Mouse (Mus musculus) neural tube, embryonic 12.5 days (tissue): ENCODE measurements around the gene Mcts2. TPM values are rescaled to one million over a fixed set of nuclear protein-coding genes. Genes with fewer than 3 reads are reported as not detected.

Experiments used
- ATAC-seq: fragments of 200-750 bp; cut with Nextera tagmentation; 2 replicates; pipeline ENCODE4 v1.8.0; 2017; ENCODE audit warnings: low read depth, mild to moderate bottlenecking, moderate TSS enrichment, moderate library complexity; ENCODE audit not compliant: low FRiP score
- H3K27ac ChIP-seq: fragments of 300-500 bp; sonication (generic); 2 replicates; pipeline ENCODE4 v1.5.1; 2016
- H3K27me3 ChIP-seq: fragments of 300-500 bp; sonication (generic); replicated peaks from 2 replicates; pipeline ENCODE4 v1.6.1; 2016; ENCODE audit warnings: mild to moderate bottlenecking
- H3K36me3 ChIP-seq: fragments of 300-500 bp; sonication (generic); 2 replicates; pipeline ENCODE4 v1.6.1; 2016; ENCODE audit warnings: mild to moderate bottlenecking
- H3K4me1 ChIP-seq: fragments of 300-500 bp; sonication (generic); 2 replicates; pipeline ENCODE4 v1.6.1; 2016
- H3K4me2 ChIP-seq: fragments of 300-500 bp; sonication (generic); replicated peaks from 2 replicates; pipeline ENCODE4 v1.6.1; 2016; ENCODE audit warnings: mild to moderate bottlenecking
- H3K4me3 ChIP-seq: fragments of 300-500 bp; sonication (generic); 2 replicates; pipeline ENCODE4 v1.5.1; 2016
- H3K9ac ChIP-seq: fragments of 300-500 bp; sonication (generic); 2 replicates; pipeline ENCODE4 v1.6.1; 2016; ENCODE audit warnings: mild to moderate bottlenecking
- H3K9me3 ChIP-seq: fragments of 300-500 bp; sonication (generic); 2 replicates; pipeline ENCODE4 v1.6.1; 2016; ENCODE audit warnings: mild to moderate bottlenecking
- WGBS: fragments of 180-500 bp; shearing (Covaris S2); methylation state at CpG from one replicate; pipeline ENCODE4 v1.1.7; 2016; 5-methylcytosine and 5-hydroxymethylcytosine counted together
- polyA plus RNA-seq: library from polyadenylated mRNA; unstranded; fragments of >200 nt; fragmentation: Nextera tagmentation; extraction: Ambion mirVana; gene quantifications from 2 replicates; pipeline ENCODE4 v1.2.1, GENCODE M21; 2016

Mcts2 gene
- polyA plus RNA-seq, 1 experiment from 2014 or later: 47.7 TPM

- H3K4me2 ChIP-seq: no peak overlapping the region
- H3K4me3 ChIP-seq: no peak overlapping the region
- 92% methylated on average over 5 of the region's 5 CpGs for WGBS
- H3K9ac ChIP-seq: no peak overlapping the region
- H3K27ac ChIP-seq: no peak overlapping the region
- no peak for ATAC-seq
- H3K27me3 ChIP-seq: no peaks in the 10 kb centered on the region
- peaks cover 21% of the 10 kb centered on the region for H3K36me3 ChIP-seq
- H3K4me1 ChIP-seq: peaks cover 32% of the 10 kb centered on the region
- H3K9me3 ChIP-seq: no peaks in the 10 kb centered on the region
These were observed 22.2 kb downstream of the Mcts2 start for GRCm38 (mm10) chr2:152709066-152709465.

- no peaks in the 10 kb centered on the region for H3K36me3 ChIP-seq
- 73% methylated on average over 6 of the region's 6 CpGs for WGBS
- no peak for ATAC-seq
- no peak overlapping the region for H3K4me2 ChIP-seq
- H3K9ac ChIP-seq: no peak overlapping the region
- H3K27me3 ChIP-seq: no peaks in the 10 kb centered on the region
- H3K9me3 ChIP-seq: no peaks in the 10 kb centered on the region
- H3K4me1 ChIP-seq: peaks cover 28% of the 10 kb centered on the region
- no peak overlapping the region for H3K27ac ChIP-seq
- no peak overlapping the region for H3K4me3 ChIP-seq
These were observed 29.5 kb downstream of the Mcts2 start for GRCm38 (mm10) chr2:152716241-152716772.

DNA sequence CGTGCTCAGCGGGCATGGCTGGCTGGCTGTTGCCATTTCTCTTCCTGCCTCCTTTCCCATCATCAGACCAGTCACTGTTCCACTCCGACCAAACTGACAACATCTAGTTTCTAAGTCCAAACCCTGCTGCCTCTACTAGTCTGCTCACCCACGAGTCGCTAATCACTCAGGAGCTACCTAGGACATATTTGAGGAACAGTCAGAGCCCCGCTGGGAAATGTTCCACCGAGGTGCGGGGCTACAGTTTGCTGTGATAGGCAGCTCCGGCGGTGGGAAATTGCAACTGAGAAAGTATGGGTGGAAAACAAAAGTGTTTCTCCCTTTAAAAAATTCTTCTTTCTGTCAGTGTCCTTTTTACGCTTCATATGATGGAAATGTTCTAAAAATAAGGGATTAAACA is 30.8 kb downstream of the Mcts2 start:
- Histone ChIP-seq H3K9ac (no peak overlapping the region), H3K4me3 (no peak overlapping the region), H3K4me1 (peaks cover 28% of the 10 kb centered on the region), H3K27ac (peak overlapping the region; percentile 43; the same call in 1 of the 2 replicates), H3K27me3 (no peaks in the 10 kb centered on the region), H3K9me3 (no peaks in the 10 kb centered on the region), H3K4me2 (peak overlapping the region; percentile 22; the same call in 1 of the 2 replicates), H3K36me3 (no peaks in the 10 kb centered on the region)
- ATAC-seq: peak; percentile 52; the same call in 1 of the 2 replicates
- WGBS: 33% methylated on average over 11 of the region's 11 CpGs

DNA sequence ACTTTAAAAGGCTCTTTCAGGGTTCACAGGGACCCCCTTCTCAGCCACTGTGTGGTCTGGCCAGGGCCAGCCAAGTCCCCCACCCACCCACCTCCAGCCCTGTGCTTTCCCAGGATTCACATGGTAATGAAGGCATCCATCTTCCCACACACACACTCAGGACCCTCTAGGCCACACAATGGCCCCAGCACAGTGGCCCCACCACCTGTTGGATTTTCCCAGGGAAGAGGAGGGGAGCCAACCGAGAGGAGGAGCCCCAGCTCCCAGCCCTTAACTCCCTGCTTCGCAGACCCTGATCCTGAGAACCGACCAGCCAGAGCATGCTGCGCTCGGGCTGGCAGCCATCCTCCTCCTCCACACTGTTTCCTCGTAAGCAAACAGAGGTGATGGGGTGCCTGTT is 31.2 kb downstream of the Mcts2 start:
- H3K4me3 ChIP-seq: no peak overlapping the region
- H3K27ac ChIP-seq: no peak overlapping the region; the same call in 1 of the 2 replicates
- H3K4me1 ChIP-seq: peaks cover 28% of the 10 kb centered on the region
- H3K9ac ChIP-seq: no peak overlapping the region
- no peaks in the 10 kb centered on the region for H3K36me3 ChIP-seq
- H3K4me2 ChIP-seq: peak overlapping the region; percentile 22; the same call in 1 of the 2 replicates
- 17% methylated on average over 6 of the region's 6 CpGs for WGBS
- no peaks in the 10 kb centered on the region for H3K27me3 ChIP-seq
- H3K9me3 ChIP-seq: no peaks in the 10 kb centered on the region
- peak; percentile 95 for ATAC-seq

DNA sequence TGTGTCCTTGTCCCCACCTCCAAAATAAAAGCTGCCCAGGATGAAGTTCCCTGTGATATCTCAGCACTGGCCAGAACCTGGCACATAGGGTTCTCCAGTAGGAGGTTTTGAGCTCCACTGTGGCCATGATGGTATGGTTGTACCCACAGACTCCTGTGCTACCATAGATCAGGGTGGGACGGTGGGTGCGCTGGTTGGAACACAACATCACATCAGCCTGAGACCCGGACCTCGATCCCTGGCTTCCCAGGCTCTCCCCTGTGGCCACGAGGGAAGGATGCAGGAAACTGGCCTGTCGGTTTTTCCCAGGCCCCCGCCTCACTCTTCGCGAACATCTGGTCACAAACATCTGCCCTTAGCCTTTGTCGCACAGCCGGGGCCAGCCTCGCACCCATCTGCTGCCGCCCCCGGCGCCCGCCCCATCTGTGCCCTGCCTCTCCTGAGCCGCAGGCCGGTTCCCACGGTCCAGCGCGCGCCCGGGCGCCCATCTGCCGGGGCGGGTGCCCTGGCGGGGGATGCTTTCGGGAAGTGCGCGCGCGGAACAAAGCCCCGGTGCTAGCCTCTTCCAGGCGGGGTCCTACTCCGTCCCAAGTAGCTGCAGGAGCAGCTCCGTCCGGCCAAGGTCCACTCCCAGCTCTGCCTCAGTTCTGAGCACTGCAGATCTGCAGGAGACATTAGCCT is 37.0 kb downstream of the Mcts2 start:
- no peaks in the 10 kb centered on the region for H3K27me3 ChIP-seq
- peak overlapping the region; percentile 54; the same call in 1 of the 2 replicates for H3K9ac ChIP-seq
- H3K36me3 ChIP-seq: no peaks in the 10 kb centered on the region
- WGBS: 4% methylated on average over 37 of the region's 37 CpGs
- peak; percentile 85 for ATAC-seq
- H3K4me2 ChIP-seq: peak overlapping the region; percentile 67
- H3K9me3 ChIP-seq: no peaks in the 10 kb centered on the region
- H3K27ac ChIP-seq: no peak overlapping the region
- peaks cover 31% of the 10 kb centered on the region for H3K4me1 ChIP-seq
- H3K4me3 ChIP-seq: peak overlapping the region; percentile 29

- H3K4me3 ChIP-seq: peak overlapping the region; percentile 29; the same call in 1 of the 2 replicates
- no peak overlapping the region for H3K27ac ChIP-seq
- ATAC-seq: no peak
- H3K4me1 ChIP-seq: peaks cover 36% of the 10 kb centered on the region
- no peaks in the 10 kb centered on the region for H3K9me3 ChIP-seq
- no peaks in the 10 kb centered on the region for H3K36me3 ChIP-seq
- peak overlapping the region; percentile 54; the same call in 1 of the 2 replicates for H3K9ac ChIP-seq
- peak overlapping the region; percentile 67 for H3K4me2 ChIP-seq
- H3K27me3 ChIP-seq: no peaks in the 10 kb centered on the region
- 63% methylated on average over 3 of the region's 3 CpGs for WGBS
These were observed 37.5 kb downstream of the Mcts2 start for GRCm38 (mm10) chr2:152724332-152724723.

GRCm38 (mm10) chr2:152725178-152725750 is 38.4 kb downstream of the Mcts2 start:
- WGBS: 23% methylated on average over 15 of the region's 15 CpGs
- Histone ChIP-seq H3K27me3 (no peaks in the 10 kb centered on the region), H3K4me3 (no peak overlapping the region), H3K4me1 (peaks cover 40% of the 10 kb centered on the region), H3K9me3 (no peaks in the 10 kb centered on the region), H3K4me2 (peak overlapping the region; percentile 67; the same call in 1 of the 2 replicates), H3K9ac (no peak overlapping the region), H3K36me3 (no peaks in the 10 kb centered on the region), H3K27ac (0 out of 2 replicates have a peak overlapping the region, but pooled peaks have one; percentile 15)
- ATAC-seq: no peak

GRCm38 (mm10) chr2:152726213-152726612 is 39.4 kb downstream of the Mcts2 start:
- 77% methylated on average over 6 of the region's 6 CpGs for WGBS
- no peak overlapping the region for H3K27ac ChIP-seq
- no peaks in the 10 kb centered on the region for H3K27me3 ChIP-seq
- H3K4me1 ChIP-seq: peaks cover 40% of the 10 kb centered on the region
- ATAC-seq: no peak
- H3K9ac ChIP-seq: no peak overlapping the region
- H3K9me3 ChIP-seq: no peaks in the 10 kb centered on the region
- no peak overlapping the region for H3K4me2 ChIP-seq
- no peak overlapping the region for H3K4me3 ChIP-seq
- no peaks in the 10 kb centered on the region for H3K36me3 ChIP-seq

DNA sequence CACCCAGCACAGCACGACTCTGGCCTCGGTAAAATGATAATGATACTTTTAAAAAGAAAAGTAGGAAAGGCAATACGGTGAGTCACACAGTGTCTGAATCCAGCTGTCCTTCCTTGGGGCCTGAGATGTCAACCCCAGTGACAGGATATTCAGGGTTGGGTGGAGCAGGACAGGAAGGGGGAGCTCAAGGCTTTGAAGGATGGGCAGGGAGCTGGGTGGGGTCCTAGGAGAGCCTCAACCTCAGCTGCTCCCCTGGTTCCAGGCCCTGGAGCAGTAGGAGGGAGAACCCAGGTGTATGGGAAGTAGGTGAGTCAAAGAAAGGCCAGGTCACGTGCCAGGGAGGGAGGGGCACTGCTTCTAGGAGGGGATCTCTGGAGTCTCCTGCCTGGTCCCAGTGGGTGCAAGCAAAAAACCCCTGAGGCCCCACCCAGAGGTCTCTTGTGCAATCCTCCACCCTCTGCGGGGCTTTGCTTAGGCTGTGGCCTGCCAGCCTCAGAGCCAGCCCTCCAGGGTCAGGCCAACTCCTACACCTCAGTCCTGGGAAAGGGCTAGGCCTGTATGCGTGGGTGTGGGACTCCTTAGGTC is 40.0 kb downstream of the Mcts2 start:
- H3K4me1 ChIP-seq: peaks cover 40% of the 10 kb centered on the region
- no peak overlapping the region for H3K4me3 ChIP-seq
- ATAC-seq: no peak
- no peaks in the 10 kb centered on the region for H3K27me3 ChIP-seq
- H3K27ac ChIP-seq: no peak overlapping the region
- WGBS: 76% methylated on average over 6 of the region's 6 CpGs
- H3K9me3 ChIP-seq: no peaks in the 10 kb centered on the region
- H3K4me2 ChIP-seq: no peak overlapping the region
- H3K9ac ChIP-seq: no peak overlapping the region
- H3K36me3 ChIP-seq: no peaks in the 10 kb centered on the region

GRCm38 (mm10) chr2:152727795-152728510 is 41.1 kb downstream of the Mcts2 start:
- Histone ChIP-seq H3K9ac (no peak overlapping the region), H3K4me3 (no peak overlapping the region), H3K4me1 (peaks cover 40% of the 10 kb centered on the region), H3K4me2 (no peak overlapping the region), H3K27me3 (no peaks in the 10 kb centered on the region), H3K36me3 (no peaks in the 10 kb centered on the region), H3K9me3 (no peaks in the 10 kb centered on the region), H3K27ac (no peak overlapping the region)
- ATAC-seq: no peak
- WGBS: 86% methylated on average over 14 of the region's 14 CpGs

DNA sequence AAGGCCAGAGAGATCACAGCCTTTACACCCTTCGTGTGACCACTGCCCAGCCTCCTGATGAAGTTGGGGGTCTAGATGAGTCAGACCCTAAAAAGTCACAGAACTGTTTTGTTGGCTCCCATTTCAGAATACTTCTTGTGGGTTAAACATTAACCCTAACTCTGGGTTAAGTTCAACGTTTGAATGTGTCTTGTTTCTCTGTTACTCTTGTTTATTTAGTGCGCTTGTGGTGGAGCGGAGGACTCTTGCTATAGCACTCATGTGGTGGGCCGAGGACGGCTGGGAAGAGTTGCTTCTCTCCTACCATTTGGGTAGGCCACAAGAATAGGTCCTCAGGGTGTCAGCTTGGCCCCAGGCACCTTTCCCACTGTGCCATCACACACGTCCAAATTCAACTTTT is 41.8 kb downstream of the Mcts2 start:
- Histone ChIP-seq H3K4me3 (no peak overlapping the region), H3K4me1 (peaks cover 39% of the 10 kb centered on the region), H3K9ac (no peak overlapping the region), H3K27ac (no peak overlapping the region), H3K4me2 (no peak overlapping the region), H3K27me3 (no peaks in the 10 kb centered on the region), H3K36me3 (no peaks in the 10 kb centered on the region), H3K9me3 (no peaks in the 10 kb centered on the region)
- WGBS: 78% methylated on average over 7 of the region's 7 CpGs
- ATAC-seq: no peak
